Mouse (Mus musculus): ENCODE results near the gene 0610010K14Rik. TPM values are rescaled to one million over a fixed set of nuclear protein-coding genes. Genes with fewer than 3 reads are reported as not detected.

0610010K14Rik gene
- polyA plus RNA-seq, 1 experiment = 108 TPM

DNA sequence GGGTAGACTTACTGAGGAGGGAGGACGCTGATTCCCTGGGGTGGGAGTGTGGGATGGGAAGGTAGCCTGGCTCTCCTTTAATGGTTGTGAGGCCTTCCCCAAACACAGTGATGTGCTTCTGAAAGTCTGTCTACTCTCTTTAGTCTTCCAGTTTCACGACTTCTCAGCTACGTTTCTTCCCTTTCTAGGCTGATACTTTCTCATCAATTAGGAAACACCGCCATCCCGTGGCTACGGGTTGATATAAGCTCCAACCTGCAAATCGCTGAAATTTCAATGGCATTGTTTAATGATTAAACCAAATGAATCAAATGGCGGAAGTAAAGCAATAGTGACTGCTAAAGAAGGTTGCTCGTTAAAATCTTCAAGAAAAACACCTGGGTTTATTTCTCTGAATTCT, 24.8 kb downstream of the 0610010K14Rik start:
- Histone ChIP-seq H3K27ac (ENCODE audit: insufficient read depth, low read length) (no peak overlapping the region), H3K36me3 (ENCODE audit: control insufficient read depth, insufficient read depth, low read length, poor library complexity, severe bottlenecking) (no peaks in the 10 kb centered on the region), H3K9ac (ENCODE audit: low read depth, poor library complexity, severe bottlenecking) (no peak overlapping the region), H3K27me3 (ENCODE audit: control insufficient read depth, insufficient read depth, low read length, poor library complexity, severe bottlenecking) (no peaks in the 10 kb centered on the region), H3K4me1 (ENCODE audit: control insufficient read depth, insufficient read depth, low read length) (no peaks in the 10 kb centered on the region), H3K9me3 (replicated peaks; ENCODE audit: control insufficient read depth, insufficient read depth, low read length, poor library complexity, severe bottlenecking) (no peaks in the 10 kb centered on the region), H3K4me3 (ENCODE audit: low read depth, low read length) (no peak overlapping the region)
- no peak for TF ChIP-seq CTCF (IDR thresholded peaks at IDR 0.05; ENCODE audit: low read depth, low read length)
- no peak for TF ChIP-seq EP300 (IDR thresholded peaks at IDR 0.05; ENCODE audit: insufficient read depth, low read depth, low read length)
- no peak for TF ChIP-seq POLR2A (IDR thresholded peaks at IDR 0.05; ENCODE audit: insufficient read depth, low read length)

DNA sequence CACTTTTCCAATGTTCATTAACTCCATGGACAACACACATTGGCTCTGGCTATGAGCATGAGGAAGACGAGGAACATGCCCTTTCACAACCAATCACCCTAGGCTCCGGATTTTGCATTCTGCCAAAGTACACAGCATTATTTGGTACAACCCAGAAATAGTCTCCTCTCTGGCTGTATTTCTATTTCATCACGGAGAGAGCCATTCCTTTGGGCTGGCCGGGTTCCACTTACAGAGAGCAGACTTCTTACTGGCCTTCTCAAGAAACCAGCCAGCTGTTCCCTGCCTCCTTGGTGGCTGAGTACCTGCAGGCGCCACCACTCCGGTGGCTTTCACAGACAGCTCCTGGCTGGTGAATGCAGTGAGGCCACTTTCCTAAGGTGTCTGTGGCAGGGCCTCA, 25.3 kb downstream of the 0610010K14Rik start, which contains the start of gene Slc16a11:
Gene Slc16a11, plus strand, starts transcription at position 330 of the 400 bp plus-strand sequence.
- H3K9me3 ChIP-seq (replicated peaks; ENCODE audit: control insufficient read depth, insufficient read depth, low read length, poor library complexity, severe bottlenecking) = no peaks in the 10 kb centered on the region
- H3K27me3 ChIP-seq (ENCODE audit: control insufficient read depth, insufficient read depth, low read length, poor library complexity, severe bottlenecking) = no peaks in the 10 kb centered on the region
- no peak within 1 kb of the TSS for H3K27ac ChIP-seq (ENCODE audit: insufficient read depth, low read length)
- H3K4me3 ChIP-seq (ENCODE audit: low read depth, low read length) = no peak within 1 kb of the TSS
- H3K9ac ChIP-seq (ENCODE audit: low read depth, poor library complexity, severe bottlenecking) = peak within 1 kb of the TSS; percentile 41
- H3K4me1 ChIP-seq (ENCODE audit: control insufficient read depth, insufficient read depth, low read length) = no peaks in the 10 kb centered on the region
- H3K36me3 ChIP-seq (ENCODE audit: control insufficient read depth, insufficient read depth, low read length, poor library complexity, severe bottlenecking) = no peaks in the 10 kb centered on the region
- no peak for TF ChIP-seq EP300 (IDR thresholded peaks at IDR 0.05; ENCODE audit: insufficient read depth, low read depth, low read length)
- no peak for TF ChIP-seq POLR2A (IDR thresholded peaks at IDR 0.05; ENCODE audit: insufficient read depth, low read length)
- no peak for TF ChIP-seq CTCF (IDR thresholded peaks at IDR 0.05; ENCODE audit: low read depth, low read length)

DNA sequence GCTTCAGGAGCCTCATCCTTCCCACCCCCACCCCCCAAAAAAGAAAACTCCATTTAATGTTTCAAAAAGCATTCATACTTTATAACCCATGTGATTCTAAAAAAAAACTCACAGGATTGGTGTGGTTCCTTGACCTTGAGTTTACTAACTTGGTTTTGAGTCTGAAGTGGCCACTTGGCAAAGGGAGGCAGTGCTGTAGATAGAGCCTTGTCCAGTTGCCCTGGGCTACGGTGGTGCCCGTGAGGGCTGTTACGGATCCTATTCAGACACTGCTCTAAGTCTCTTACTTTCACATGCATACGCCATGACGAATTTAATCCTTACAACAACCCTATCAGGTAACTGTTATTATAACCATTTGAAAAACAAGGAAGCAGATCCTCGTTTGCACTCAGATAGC, 25.7 kb downstream of the 0610010K14Rik start:
- no peaks in the 10 kb centered on the region for H3K4me1 ChIP-seq (ENCODE audit: control insufficient read depth, insufficient read depth, low read length)
- H3K36me3 ChIP-seq (ENCODE audit: control insufficient read depth, insufficient read depth, low read length, poor library complexity, severe bottlenecking) = no peaks in the 10 kb centered on the region
- TF ChIP-seq EP300 (IDR thresholded peaks at IDR 0.05; ENCODE audit: insufficient read depth, low read depth, low read length) = no peak
- no peak for TF ChIP-seq POLR2A (IDR thresholded peaks at IDR 0.05; ENCODE audit: insufficient read depth, low read length)
- no peak for TF ChIP-seq CTCF (IDR thresholded peaks at IDR 0.05; ENCODE audit: low read depth, low read length)
- H3K4me3 ChIP-seq (ENCODE audit: low read depth, low read length) = no peak overlapping the region
- H3K27ac ChIP-seq (ENCODE audit: insufficient read depth, low read length) = no peak overlapping the region
- H3K9me3 ChIP-seq (replicated peaks; ENCODE audit: control insufficient read depth, insufficient read depth, low read length, poor library complexity, severe bottlenecking) = no peaks in the 10 kb centered on the region
- no peaks in the 10 kb centered on the region for H3K27me3 ChIP-seq (ENCODE audit: control insufficient read depth, insufficient read depth, low read length, poor library complexity, severe bottlenecking)
- no peak overlapping the region for H3K9ac ChIP-seq (ENCODE audit: low read depth, poor library complexity, severe bottlenecking)

DNA sequence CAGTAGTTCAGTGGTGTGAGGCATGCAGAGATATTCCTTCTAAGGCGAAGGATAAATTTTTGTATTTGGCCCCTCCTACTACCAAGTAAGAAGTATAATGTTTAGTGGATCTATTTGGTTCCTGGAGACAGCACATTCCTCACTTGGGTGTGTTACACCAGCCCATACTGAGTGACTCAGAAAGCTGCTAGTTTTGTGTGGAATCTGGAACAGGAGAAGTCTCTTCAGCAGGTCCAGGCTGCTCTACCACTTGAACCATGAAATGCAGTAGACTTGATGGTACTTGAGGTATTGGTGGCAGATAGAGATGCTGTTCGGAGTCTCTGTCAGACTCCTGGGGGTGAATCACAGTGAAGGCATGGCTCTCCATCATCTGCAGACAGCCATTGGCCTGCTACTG, 27.0 kb downstream of the 0610010K14Rik start:
- TF ChIP-seq POLR2A (IDR thresholded peaks at IDR 0.05; ENCODE audit: insufficient read depth, low read length) (no peak), CTCF (IDR thresholded peaks at IDR 0.05; ENCODE audit: low read depth, low read length) (no peak), EP300 (IDR thresholded peaks at IDR 0.05; ENCODE audit: insufficient read depth, low read depth, low read length) (no peak)
- H3K9me3 ChIP-seq (replicated peaks; ENCODE audit: control insufficient read depth, insufficient read depth, low read length, poor library complexity, severe bottlenecking) = no peaks in the 10 kb centered on the region
- H3K36me3 ChIP-seq (ENCODE audit: control insufficient read depth, insufficient read depth, low read length, poor library complexity, severe bottlenecking) = no peaks in the 10 kb centered on the region
- no peak overlapping the region for H3K9ac ChIP-seq (ENCODE audit: low read depth, poor library complexity, severe bottlenecking)
- H3K4me1 ChIP-seq (ENCODE audit: control insufficient read depth, insufficient read depth, low read length) = no peaks in the 10 kb centered on the region
- H3K27ac ChIP-seq (ENCODE audit: insufficient read depth, low read length) = no peak overlapping the region
- no peaks in the 10 kb centered on the region for H3K27me3 ChIP-seq (ENCODE audit: control insufficient read depth, insufficient read depth, low read length, poor library complexity, severe bottlenecking)
- H3K4me3 ChIP-seq (ENCODE audit: low read depth, low read length) = no peak overlapping the region

DNA sequence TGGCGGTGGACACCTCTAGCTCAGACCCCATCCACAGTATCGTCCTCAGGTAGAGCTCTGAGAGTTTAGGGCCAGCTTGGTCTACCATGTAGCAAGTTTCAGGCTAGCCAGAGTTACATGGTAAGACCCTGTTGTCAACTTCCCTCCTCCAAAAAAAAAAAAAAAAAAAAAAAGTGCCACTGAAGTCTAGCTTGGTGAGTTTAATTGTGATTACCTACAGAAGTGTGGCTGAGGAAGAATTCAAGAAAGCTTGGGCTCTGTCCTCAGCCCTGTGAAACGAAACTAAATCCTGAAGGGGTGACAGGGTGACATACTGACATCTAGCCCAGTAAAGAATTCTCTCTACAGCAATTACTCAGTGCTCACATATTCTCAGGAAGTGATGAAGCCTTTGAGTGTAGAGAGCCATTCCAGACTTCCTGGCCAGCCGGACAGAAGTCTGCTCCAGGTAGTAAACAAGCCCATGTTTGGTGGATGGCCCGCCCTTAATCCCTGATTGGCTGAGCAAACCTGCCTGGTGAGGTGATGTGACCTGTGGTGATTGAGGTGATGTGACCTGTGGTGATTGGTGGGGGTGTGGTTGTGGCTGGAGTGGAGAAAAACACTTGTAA, 28.8 kb downstream of the 0610010K14Rik start:
- no peak for TF ChIP-seq CTCF (IDR thresholded peaks at IDR 0.05; ENCODE audit: low read depth, low read length)
- TF ChIP-seq POLR2A (IDR thresholded peaks at IDR 0.05; ENCODE audit: insufficient read depth, low read length) = no peak
- no peak for TF ChIP-seq EP300 (IDR thresholded peaks at IDR 0.05; ENCODE audit: insufficient read depth, low read depth, low read length)
- Histone ChIP-seq H3K4me1 (ENCODE audit: control insufficient read depth, insufficient read depth, low read length) (no peaks in the 10 kb centered on the region), H3K4me3 (ENCODE audit: low read depth, low read length) (no peak overlapping the region), H3K27ac (ENCODE audit: insufficient read depth, low read length) (no peak overlapping the region; the same call in 1 of the 2 replicates), H3K36me3 (ENCODE audit: control insufficient read depth, insufficient read depth, low read length, poor library complexity, severe bottlenecking) (no peaks in the 10 kb centered on the region), H3K9me3 (replicated peaks; ENCODE audit: control insufficient read depth, insufficient read depth, low read length, poor library complexity, severe bottlenecking) (no peaks in the 10 kb centered on the region), H3K9ac (ENCODE audit: low read depth, poor library complexity, severe bottlenecking) (no peak overlapping the region), H3K27me3 (ENCODE audit: control insufficient read depth, insufficient read depth, low read length, poor library complexity, severe bottlenecking) (no peaks in the 10 kb centered on the region)

DNA sequence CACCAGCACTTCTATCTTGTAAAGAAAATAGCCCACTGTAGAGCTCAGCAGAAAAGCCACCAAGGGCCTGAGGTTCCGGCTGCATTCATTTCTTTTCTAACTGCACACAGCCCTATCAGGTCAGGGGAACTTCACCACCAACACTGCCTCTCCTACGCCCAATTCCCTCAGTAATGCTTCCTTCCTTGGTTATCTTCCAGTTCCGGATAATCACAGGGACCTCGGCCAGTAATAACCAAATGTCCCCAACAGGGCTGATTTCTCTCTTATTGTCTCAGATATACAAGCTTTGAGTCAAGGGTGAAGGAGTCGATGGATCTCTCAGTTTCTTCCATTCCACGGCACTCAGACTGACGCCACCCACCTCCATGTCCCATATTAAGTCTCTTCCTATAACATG, 30.4 kb downstream of the 0610010K14Rik start:
- Histone ChIP-seq H3K36me3 (ENCODE audit: control insufficient read depth, insufficient read depth, low read length, poor library complexity, severe bottlenecking) (no peaks in the 10 kb centered on the region), H3K9ac (ENCODE audit: low read depth, poor library complexity, severe bottlenecking) (no peak overlapping the region)

More for the DNA sequence above, 30.4 kb downstream of the 0610010K14Rik start:
- TF ChIP-seq EP300 (IDR thresholded peaks at IDR 0.05; ENCODE audit: insufficient read depth, low read depth, low read length) (no peak), CTCF (IDR thresholded peaks at IDR 0.05; ENCODE audit: low read depth, low read length) (no peak), POLR2A (IDR thresholded peaks at IDR 0.05; ENCODE audit: insufficient read depth, low read length) (no peak)
- Histone ChIP-seq H3K4me3 (ENCODE audit: low read depth, low read length) (no peak overlapping the region), H3K27me3 (ENCODE audit: control insufficient read depth, insufficient read depth, low read length, poor library complexity, severe bottlenecking) (no peaks in the 10 kb centered on the region), H3K27ac (ENCODE audit: insufficient read depth, low read length) (no peak overlapping the region), H3K9me3 (replicated peaks; ENCODE audit: control insufficient read depth, insufficient read depth, low read length, poor library complexity, severe bottlenecking) (no peaks in the 10 kb centered on the region), H3K4me1 (ENCODE audit: control insufficient read depth, insufficient read depth, low read length) (no peaks in the 10 kb centered on the region)

All from ES-Bruce4 (cell line).